Mouse (Mus musculus): Measurements from ENCODE around the gene Mlxipl. TPM values are rescaled to one million over a fixed set of nuclear protein-coding genes. Genes with fewer than 3 reads are reported as not detected.

Gene Mlxipl
- polyA plus RNA-seq, 1 experiment from 2014 or later, result 1.2 TPM

DNA sequence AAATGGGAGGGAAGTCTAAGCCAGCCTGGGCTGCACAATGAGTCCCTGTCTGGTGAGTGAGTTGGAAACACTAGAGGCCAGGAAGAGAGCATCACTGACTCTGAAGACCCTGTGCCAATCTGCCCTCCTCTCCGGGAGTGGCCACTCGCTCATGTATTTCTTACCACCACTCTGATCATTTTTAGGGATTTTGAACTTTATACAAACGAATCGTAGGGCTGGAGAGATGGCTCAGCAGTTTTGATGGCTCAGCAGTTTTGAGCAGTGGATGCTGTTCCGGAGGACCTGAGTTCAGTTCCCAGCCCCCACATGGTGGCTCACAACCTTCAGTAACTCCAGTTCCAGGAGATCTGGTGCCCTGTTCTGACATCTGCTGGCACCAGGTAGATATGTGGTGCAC lies 83.3 kb downstream of the Mlxipl start:
- no peak for ATAC-seq (replicated peaks; ENCODE audit: insufficient number of reproducible peaks, low FRiP score, low TSS enrichment)
- H3K27ac ChIP-seq (ENCODE audit: low read depth, low read length), result no peak overlapping the region
- 91% methylated on average over 5 of the region's 5 CpGs for WGBS (ENCODE audit: insufficient replicate concordance)
- peaks cover 7% of the 10 kb centered on the region for H3K4me1 ChIP-seq (ENCODE audit: control insufficient read depth, insufficient read depth, low read length)
- H3K27me3 ChIP-seq (ENCODE audit: control insufficient read depth, insufficient read depth, low read length), result no peaks in the 10 kb centered on the region
- H3K9ac ChIP-seq (ENCODE audit: low read depth, low read length), result no peak overlapping the region
- no peaks in the 10 kb centered on the region for H3K9me3 ChIP-seq (replicated peaks; ENCODE audit: control insufficient read depth, low read length)
- H3K4me3 ChIP-seq (ENCODE audit: low read depth, low read length), result no peak overlapping the region
- H3K36me3 ChIP-seq (ENCODE audit: control insufficient read depth, insufficient read depth, low read length), result peaks cover 20% of the 10 kb centered on the region
- H3K4me2 ChIP-seq, result no peak overlapping the region

DNA sequence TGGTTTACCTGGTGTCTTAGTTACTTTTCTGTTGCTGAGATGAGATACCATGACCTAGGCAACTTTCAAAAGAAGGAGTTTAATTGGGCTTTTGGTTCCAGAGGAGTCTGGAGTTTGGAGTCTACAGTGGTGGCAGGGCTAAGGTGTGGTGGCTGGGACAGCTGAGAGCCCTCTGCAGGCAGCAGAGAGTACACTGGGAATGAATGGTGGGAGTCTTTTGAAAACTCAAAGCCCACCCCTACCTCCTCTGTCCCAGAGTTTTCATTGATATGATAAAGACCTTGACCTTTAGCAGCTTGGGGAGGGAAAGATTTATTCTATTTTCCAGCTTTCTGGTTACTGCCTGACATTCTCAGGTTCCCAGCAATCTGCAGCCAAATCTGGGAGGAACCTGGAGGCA lies 85.4 kb downstream of the Mlxipl start:
- no peaks in the 10 kb centered on the region for H3K9me3 ChIP-seq (replicated peaks; ENCODE audit: control insufficient read depth, low read length)
- no peaks in the 10 kb centered on the region for H3K27me3 ChIP-seq (ENCODE audit: control insufficient read depth, insufficient read depth, low read length)
- no peak for ATAC-seq (replicated peaks; ENCODE audit: insufficient number of reproducible peaks, low FRiP score, low TSS enrichment)
- no peak overlapping the region for H3K27ac ChIP-seq (ENCODE audit: low read depth, low read length)
- peaks cover 26% of the 10 kb centered on the region for H3K36me3 ChIP-seq (ENCODE audit: control insufficient read depth, insufficient read depth, low read length)
- H3K4me3 ChIP-seq (ENCODE audit: low read depth, low read length), result no peak overlapping the region
- H3K4me2 ChIP-seq, result no peak overlapping the region
- 0 out of 2 replicates have a peak, but pooled peaks cover 2% of the 10 kb centered on the region for H3K4me1 ChIP-seq (ENCODE audit: control insufficient read depth, insufficient read depth, low read length)
- no peak overlapping the region for H3K9ac ChIP-seq (ENCODE audit: low read depth, low read length)

DNA sequence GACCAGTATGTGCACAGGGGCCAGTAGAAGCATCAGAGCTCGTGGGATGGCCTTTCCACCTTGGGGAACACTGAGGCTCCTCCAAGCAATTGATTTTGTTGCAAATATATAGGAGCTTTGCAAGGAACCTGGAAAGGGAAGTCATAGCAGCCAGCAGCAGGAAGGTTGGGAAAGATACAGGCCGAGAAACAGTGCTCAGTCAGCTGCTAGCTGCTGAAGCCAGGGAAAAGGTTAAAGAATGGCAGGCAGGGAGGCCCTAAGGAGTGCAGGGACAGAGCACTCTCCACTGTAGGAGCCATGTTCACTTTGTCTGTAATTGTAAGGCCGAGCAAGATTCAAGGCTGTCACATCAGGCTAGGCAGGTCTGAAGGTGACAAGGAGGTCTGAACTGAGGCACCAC lies 88.8 kb downstream of the Mlxipl start:
- 74% methylated on average over 3 of the region's 3 CpGs for WGBS (ENCODE audit: insufficient replicate concordance)
- H3K4me2 ChIP-seq, result no peak overlapping the region
- H3K9me3 ChIP-seq (replicated peaks; ENCODE audit: control insufficient read depth, low read length), result no peaks in the 10 kb centered on the region
- no peak for ATAC-seq (replicated peaks; ENCODE audit: insufficient number of reproducible peaks, low FRiP score, low TSS enrichment)
- no peaks in the 10 kb centered on the region for H3K27me3 ChIP-seq (ENCODE audit: control insufficient read depth, insufficient read depth, low read length)
- no peak overlapping the region for H3K4me3 ChIP-seq (ENCODE audit: low read depth, low read length)
- no peak overlapping the region for H3K9ac ChIP-seq (ENCODE audit: low read depth, low read length)
- 0 out of 2 replicates have a peak, but pooled peaks cover 2% of the 10 kb centered on the region for H3K4me1 ChIP-seq (ENCODE audit: control insufficient read depth, insufficient read depth, low read length)
- H3K36me3 ChIP-seq (ENCODE audit: control insufficient read depth, insufficient read depth, low read length), result peaks cover 32% of the 10 kb centered on the region
- no peak overlapping the region for H3K27ac ChIP-seq (ENCODE audit: low read depth, low read length)

DNA sequence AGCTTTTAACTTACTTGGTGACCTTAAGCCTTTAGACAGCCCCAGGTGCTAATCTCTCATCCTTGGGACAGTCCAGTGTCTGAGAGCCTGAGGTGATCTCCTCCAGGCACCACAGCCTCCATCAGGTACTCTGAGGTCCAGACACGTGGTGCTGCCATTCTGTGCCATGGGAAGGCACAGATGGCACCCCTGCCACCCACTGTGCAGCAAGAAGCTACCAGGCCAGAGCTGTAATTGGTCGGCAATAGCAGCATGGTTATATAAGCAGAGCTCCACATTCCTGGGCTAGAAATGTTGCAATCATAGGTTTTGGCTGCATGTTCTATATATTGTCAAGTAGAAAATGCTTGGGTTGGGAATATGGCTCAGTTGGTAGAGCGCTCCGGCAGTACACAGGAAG lies 89.3 kb downstream of the Mlxipl start:
- Histone ChIP-seq H3K4me2 (no peak overlapping the region), H3K27me3 (ENCODE audit: control insufficient read depth, insufficient read depth, low read length) (no peaks in the 10 kb centered on the region), H3K36me3 (ENCODE audit: control insufficient read depth, insufficient read depth, low read length) (peaks cover 32% of the 10 kb centered on the region), H3K4me3 (ENCODE audit: low read depth, low read length) (no peak overlapping the region), H3K9me3 (replicated peaks; ENCODE audit: control insufficient read depth, low read length) (no peaks in the 10 kb centered on the region), H3K27ac (ENCODE audit: low read depth, low read length) (no peak overlapping the region), H3K4me1 (ENCODE audit: control insufficient read depth, insufficient read depth, low read length) (0 out of 2 replicates have a peak, but pooled peaks cover 2% of the 10 kb centered on the region), H3K9ac (ENCODE audit: low read depth, low read length) (no peak overlapping the region)
- ATAC-seq (replicated peaks; ENCODE audit: insufficient number of reproducible peaks, low FRiP score, low TSS enrichment), result no peak
- WGBS (ENCODE audit: insufficient replicate concordance), result 89% methylated on average over 4 of the region's 4 CpGs

DNA sequence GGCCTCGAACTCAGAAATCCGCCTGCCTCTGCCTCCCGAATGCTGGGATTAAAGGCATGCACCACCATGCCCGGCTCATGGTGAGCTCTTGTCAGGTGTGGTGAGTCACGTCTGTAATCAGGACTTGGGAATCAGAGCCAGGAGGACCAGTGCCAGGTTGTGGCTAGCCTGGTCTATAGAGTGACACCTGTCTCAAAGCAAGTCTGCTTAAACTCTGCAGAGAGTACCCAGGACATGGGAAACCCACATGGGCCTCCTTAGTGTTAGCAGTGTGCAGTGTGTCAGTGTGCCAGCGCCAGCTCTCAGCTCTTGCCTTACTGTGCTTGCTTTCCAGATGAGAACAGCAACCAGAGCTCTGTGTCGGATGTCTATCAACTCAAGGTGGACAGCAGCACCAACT lies 89.9 kb downstream of the Mlxipl start:
- Histone ChIP-seq H3K4me1 (ENCODE audit: control insufficient read depth, insufficient read depth, low read length) (0 out of 2 replicates have a peak, but pooled peaks cover 2% of the 10 kb centered on the region), H3K4me3 (ENCODE audit: low read depth, low read length) (no peak overlapping the region), H3K27me3 (ENCODE audit: control insufficient read depth, insufficient read depth, low read length) (no peaks in the 10 kb centered on the region), H3K9ac (ENCODE audit: low read depth, low read length) (no peak overlapping the region), H3K27ac (ENCODE audit: low read depth, low read length) (no peak overlapping the region), H3K4me2 (no peak overlapping the region), H3K36me3 (ENCODE audit: control insufficient read depth, insufficient read depth, low read length) (peaks cover 32% of the 10 kb centered on the region), H3K9me3 (replicated peaks; ENCODE audit: control insufficient read depth, low read length) (no peaks in the 10 kb centered on the region)
- no peak for ATAC-seq (replicated peaks; ENCODE audit: insufficient number of reproducible peaks, low FRiP score, low TSS enrichment)
- WGBS (ENCODE audit: insufficient replicate concordance), result 87% methylated on average over 7 of the region's 7 CpGs

DNA sequence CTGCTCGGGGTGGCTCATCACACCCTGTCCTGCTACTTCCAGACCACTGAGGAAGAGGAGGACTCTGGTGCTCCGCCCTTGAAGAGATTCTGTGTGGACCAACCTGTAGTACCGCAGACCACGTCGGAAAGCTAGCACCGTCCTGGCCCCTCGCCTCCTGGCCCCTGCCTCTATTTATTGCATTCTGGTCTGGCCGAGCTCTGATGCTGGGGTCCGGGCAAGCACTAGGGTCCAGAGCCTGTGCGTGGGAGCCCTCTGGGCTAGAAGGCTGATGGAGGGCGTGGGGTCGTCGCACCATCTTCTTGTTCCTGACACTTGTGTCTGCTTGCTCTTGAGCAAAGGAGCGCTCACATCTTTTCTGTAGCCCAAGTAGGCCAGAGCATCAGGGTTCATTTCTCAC lies 91.1 kb downstream of the Mlxipl start:
- no peak for ATAC-seq (replicated peaks; ENCODE audit: insufficient number of reproducible peaks, low FRiP score, low TSS enrichment)

DNA sequence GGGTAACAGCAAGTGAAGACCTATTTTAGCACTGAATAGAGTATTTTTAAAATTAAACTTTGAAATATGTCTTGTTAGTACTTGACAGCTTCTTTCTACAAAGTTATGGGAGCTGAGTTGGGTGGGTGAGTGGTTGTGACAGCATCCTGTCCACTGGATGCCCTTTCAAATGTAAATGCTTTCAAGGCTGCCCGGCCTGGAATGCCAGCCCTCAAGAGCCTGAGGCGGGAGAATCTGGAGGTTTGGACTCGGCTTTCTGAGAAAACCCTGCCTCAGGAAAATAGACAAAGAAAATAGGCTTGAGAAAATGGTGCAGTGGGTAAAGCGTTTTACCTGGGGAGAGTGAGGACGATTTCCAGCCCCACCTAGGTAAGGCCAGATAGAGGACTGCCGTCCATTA lies 92.1 kb downstream of the Mlxipl start:
- H3K9me3 ChIP-seq (replicated peaks; ENCODE audit: control insufficient read depth, low read length), result no peaks in the 10 kb centered on the region
- no peaks in the 10 kb centered on the region for H3K27me3 ChIP-seq (ENCODE audit: control insufficient read depth, insufficient read depth, low read length)
- H3K4me1 ChIP-seq (ENCODE audit: control insufficient read depth, insufficient read depth, low read length), result 0 out of 2 replicates have a peak, but pooled peaks cover 2% of the 10 kb centered on the region
- peaks cover 27% of the 10 kb centered on the region for H3K36me3 ChIP-seq (ENCODE audit: control insufficient read depth, insufficient read depth, low read length)
- H3K4me3 ChIP-seq (ENCODE audit: low read depth, low read length), result no peak overlapping the region
- no peak overlapping the region for H3K27ac ChIP-seq (ENCODE audit: low read depth, low read length)
- WGBS (ENCODE audit: insufficient replicate concordance), result 82% methylated on average over 6 of the region's 6 CpGs
- no peak overlapping the region for H3K4me2 ChIP-seq
- H3K9ac ChIP-seq (ENCODE audit: low read depth, low read length), result no peak overlapping the region
- ATAC-seq (replicated peaks; ENCODE audit: insufficient number of reproducible peaks, low FRiP score, low TSS enrichment), result no peak

More for the DNA sequence above, 91.1 kb downstream of the Mlxipl start:
- H3K4me2 ChIP-seq, result no peak overlapping the region
- H3K9ac ChIP-seq (ENCODE audit: low read depth, low read length), result no peak overlapping the region
- H3K4me3 ChIP-seq (ENCODE audit: low read depth, low read length), result no peak overlapping the region
- H3K27ac ChIP-seq (ENCODE audit: low read depth, low read length), result no peak overlapping the region
- 89% methylated on average over 14 of the region's 14 CpGs for WGBS (ENCODE audit: insufficient replicate concordance)
- H3K36me3 ChIP-seq (ENCODE audit: control insufficient read depth, insufficient read depth, low read length), result peaks cover 27% of the 10 kb centered on the region
- no peaks in the 10 kb centered on the region for H3K9me3 ChIP-seq (replicated peaks; ENCODE audit: control insufficient read depth, low read length)
- no peaks in the 10 kb centered on the region for H3K27me3 ChIP-seq (ENCODE audit: control insufficient read depth, insufficient read depth, low read length)
- 0 out of 2 replicates have a peak, but pooled peaks cover 2% of the 10 kb centered on the region for H3K4me1 ChIP-seq (ENCODE audit: control insufficient read depth, insufficient read depth, low read length)

DNA sequence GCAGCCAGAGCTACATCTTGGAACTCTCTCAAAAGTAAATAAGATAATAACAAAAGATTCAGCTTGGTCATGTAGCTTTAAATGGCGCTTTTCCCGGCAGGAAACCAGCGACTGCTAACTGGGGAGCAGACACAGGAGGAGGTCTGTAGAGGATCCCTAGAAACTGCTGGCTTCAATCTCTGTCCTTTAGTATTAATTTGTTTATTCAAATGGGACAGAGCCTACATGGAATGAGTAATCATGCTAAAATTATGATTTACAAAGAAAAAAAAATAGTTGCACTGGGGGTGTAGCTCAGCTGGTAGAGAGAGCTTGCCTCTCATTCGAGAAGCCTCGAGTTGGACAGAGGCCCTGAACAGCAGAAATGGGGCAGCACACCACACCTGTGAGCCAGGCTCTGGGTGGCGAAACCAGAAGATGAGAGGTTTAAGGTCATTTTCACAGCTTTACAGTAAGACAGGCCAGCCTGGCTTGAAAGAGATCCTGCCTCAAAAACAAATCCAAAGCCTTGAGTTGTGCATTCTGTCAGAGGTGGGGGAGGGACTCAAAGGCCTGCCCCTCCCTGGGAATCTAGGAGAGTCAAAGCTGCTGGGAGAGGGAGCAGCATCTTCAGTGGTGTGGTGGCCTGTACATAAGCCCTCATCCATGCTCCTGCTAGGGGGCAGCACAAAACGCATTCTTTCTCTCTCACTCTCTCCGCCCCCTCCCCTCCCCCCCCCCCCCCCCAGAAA lies 93.6 kb downstream of the Mlxipl start:
- no peak overlapping the region for H3K4me3 ChIP-seq (ENCODE audit: low read depth, low read length)
- peaks cover 19% of the 10 kb centered on the region for H3K36me3 ChIP-seq (ENCODE audit: control insufficient read depth, insufficient read depth, low read length)
- no peak for ATAC-seq (replicated peaks; ENCODE audit: insufficient number of reproducible peaks, low FRiP score, low TSS enrichment)
- no peaks in the 10 kb centered on the region for H3K27me3 ChIP-seq (ENCODE audit: control insufficient read depth, insufficient read depth, low read length)
- no peaks in the 10 kb centered on the region for H3K9me3 ChIP-seq (replicated peaks; ENCODE audit: control insufficient read depth, low read length)
- H3K27ac ChIP-seq (ENCODE audit: low read depth, low read length), result peak overlapping the region; percentile 35; the same call in 1 of the 2 replicates
- no peak overlapping the region for H3K9ac ChIP-seq (ENCODE audit: low read depth, low read length)
- no peak overlapping the region for H3K4me2 ChIP-seq
- H3K4me1 ChIP-seq (ENCODE audit: control insufficient read depth, insufficient read depth, low read length), result no peaks in the 10 kb centered on the region
- WGBS (ENCODE audit: insufficient replicate concordance), result 52% methylated on average over 8 of the region's 8 CpGs

DNA sequence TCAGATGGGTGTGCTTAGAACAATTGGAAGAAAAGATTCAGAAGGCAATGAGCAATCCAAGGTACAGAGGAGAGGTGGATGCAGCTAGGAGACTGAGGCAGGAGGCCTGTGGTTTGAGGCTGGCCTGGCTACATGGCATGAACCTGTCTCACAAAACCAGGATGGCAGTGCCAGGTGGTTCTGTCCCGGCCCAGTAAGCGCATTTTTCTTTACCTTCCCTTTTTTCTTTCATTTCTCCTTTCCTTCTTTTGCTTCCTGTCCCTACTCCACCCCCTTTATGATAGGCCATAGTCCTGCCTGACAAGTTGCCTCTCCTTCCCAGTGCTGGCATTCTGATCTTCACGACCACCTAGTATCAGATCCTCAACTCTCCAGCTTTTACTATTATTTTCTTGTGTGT lies 95.3 kb downstream of the Mlxipl start:
- ATAC-seq (replicated peaks; ENCODE audit: insufficient number of reproducible peaks, low FRiP score, low TSS enrichment), result no peak

More for the DNA sequence above, 95.3 kb downstream of the Mlxipl start:
- WGBS (ENCODE audit: insufficient replicate concordance), result 98% methylated on average over 3 of the region's 3 CpGs
- Histone ChIP-seq H3K27ac (ENCODE audit: low read depth, low read length) (no peak overlapping the region), H3K9ac (ENCODE audit: low read depth, low read length) (no peak overlapping the region), H3K4me1 (ENCODE audit: control insufficient read depth, insufficient read depth, low read length) (peaks cover 14% of the 10 kb centered on the region), H3K4me3 (ENCODE audit: low read depth, low read length) (no peak overlapping the region), H3K4me2 (no peak overlapping the region), H3K36me3 (ENCODE audit: control insufficient read depth, insufficient read depth, low read length) (peaks cover 17% of the 10 kb centered on the region), H3K27me3 (ENCODE audit: control insufficient read depth, insufficient read depth, low read length) (no peaks in the 10 kb centered on the region), H3K9me3 (replicated peaks; ENCODE audit: control insufficient read depth, low read length) (no peaks in the 10 kb centered on the region)

Data from heart, embryonic 11.5 days (tissue).